Mouse (Mus musculus) midbrain, embryonic 14.5 days (tissue): ENCODE measurements around the gene Specc1. TPM values are rescaled to one million over a fixed set of nuclear protein-coding genes. Genes with fewer than 3 reads are reported as not detected.
A peak's percentile ranks its signal among the peaks of the same experiment; 100 is the strongest.

Experiments
- ATAC-seq: fragments of 200-750 bp; cut with Nextera tagmentation; 2 replicates; pipeline ENCODE4 v1.8.0; 2017; ENCODE audit warnings: moderate number of reproducible peaks, moderate library complexity; ENCODE audit not compliant: low FRiP score, low TSS enrichment
- DNase-seq: peaks from one replicate; pipeline ENCODE4 v3.0.0-alpha.2; 2015
- H3K27ac ChIP-seq: fragments of 300-500 bp; sonication (generic); replicated peaks from 2 replicates; pipeline ENCODE4 v1.5.1; 2014; ENCODE audit warnings: mild to moderate bottlenecking, low read depth, low read length, moderate library complexity
- H3K27me3 ChIP-seq: fragments of 300-500 bp; sonication (generic); 2 replicates; pipeline ENCODE4 v1.6.1; 2014; ENCODE audit warnings: low read length, control low read depth, mixed read lengths; ENCODE audit not compliant: control insufficient read depth, insufficient read depth
- H3K36me3 ChIP-seq: fragments of 300-500 bp; sonication (generic); 2 replicates; pipeline ENCODE4 v1.6.1; 2014; ENCODE audit warnings: low read length, control low read depth; ENCODE audit not compliant: control insufficient read depth, insufficient read depth
- H3K4me1 ChIP-seq: fragments of 300-500 bp; sonication (generic); 2 replicates; pipeline ENCODE4 v1.6.1; 2014; ENCODE audit warnings: mild to moderate bottlenecking, antibody characterized with exemption, low read length, control low read depth; ENCODE audit not compliant: control insufficient read depth, insufficient read depth
- H3K4me2 ChIP-seq: fragments of 300-500 bp; sonication (generic); 2 replicates; pipeline ENCODE4 v1.6.1; 2014; ENCODE audit warnings: mild to moderate bottlenecking, low read length, moderate library complexity
- H3K4me3 ChIP-seq: fragments of 300-500 bp; sonication (generic); replicated peaks from 2 replicates; pipeline ENCODE4 v1.5.1; 2014; ENCODE audit warnings: low read depth, low read length
- H3K9ac ChIP-seq: fragments of 300-500 bp; sonication (generic); replicated peaks from 2 replicates; pipeline ENCODE4 v1.6.1; 2014; ENCODE audit warnings: mild to moderate bottlenecking, low read length, moderate library complexity
- H3K9me3 ChIP-seq: fragments of 300-500 bp; sonication (generic); 2 replicates; pipeline ENCODE4 v1.6.1; 2016; ENCODE audit warnings: low read length, control low read depth, mixed read lengths; ENCODE audit not compliant: control insufficient read depth
- WGBS: fragments of 180-500 bp; shearing (Covaris S2); extraction: QIAGEN DNeasy Blood & Tissue Kit; methylation state at CpG from one replicate; pipeline ENCODE4 v1.1.7; 2014; 5-methylcytosine and 5-hydroxymethylcytosine counted together
- polyA plus RNA-seq: library from polyadenylated mRNA; unstranded; fragments of >200 nt; fragmentation: Nextera tagmentation; extraction: Ambion mirVana; gene quantifications from 2 replicates; pipeline ENCODE4 v1.2.1, GENCODE M21; 2014

The Specc1 gene
- polyA plus RNA-seq, 1 experiment from 2014 or later = 16.6 TPM

DNA sequence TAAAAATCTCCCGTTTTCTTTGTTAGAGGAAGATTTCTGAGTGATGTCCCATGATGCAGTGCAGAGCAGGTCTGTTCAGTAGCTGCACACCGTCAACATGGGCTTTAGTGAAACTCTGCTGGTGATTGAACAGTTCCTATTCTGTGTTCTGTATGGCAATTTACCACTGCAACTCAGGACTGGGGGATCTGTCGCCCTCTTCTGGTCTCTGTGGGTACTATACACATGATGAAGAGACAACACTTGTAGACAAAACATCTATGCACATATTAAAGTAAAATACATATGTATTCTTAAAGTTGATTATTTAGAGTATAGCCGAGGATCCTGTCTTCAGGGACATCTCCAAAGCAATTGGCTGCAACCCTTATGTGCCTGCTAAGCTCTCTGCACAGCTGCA lies 45.4 kb downstream of the Specc1 start:
- no peak for DNase-seq
- no peak overlapping the region for H3K4me2 ChIP-seq
- WGBS = 78% methylated on average over 4 of the region's 4 CpGs
- H3K36me3 ChIP-seq = no peaks in the 10 kb centered on the region
- no peaks in the 10 kb centered on the region for H3K27me3 ChIP-seq
- H3K9ac ChIP-seq = no peak overlapping the region
- H3K4me1 ChIP-seq = no peaks in the 10 kb centered on the region
- no peaks in the 10 kb centered on the region for H3K9me3 ChIP-seq
- no peak overlapping the region for H3K4me3 ChIP-seq
- H3K27ac ChIP-seq = no peak overlapping the region
- ATAC-seq = no peak

DNA sequence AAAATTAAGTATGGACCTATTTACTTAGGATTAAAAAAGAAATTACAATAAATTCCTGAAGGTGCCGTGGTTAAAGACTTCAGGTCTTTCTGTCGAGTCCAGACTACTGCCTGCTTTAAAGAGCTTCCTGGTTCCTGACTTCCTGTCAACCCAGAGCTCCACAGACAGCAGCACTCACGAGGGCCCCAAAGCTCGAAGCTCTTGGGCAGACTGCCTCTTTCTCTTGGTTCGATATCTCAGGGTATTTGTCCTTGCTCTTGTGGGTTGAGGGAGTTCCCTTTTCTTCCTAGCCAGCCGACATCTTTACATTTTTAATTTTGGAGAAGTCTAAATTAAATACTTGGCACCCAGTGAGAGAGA lies 48.3 kb downstream of the Specc1 start:
- H3K36me3 ChIP-seq = no peaks in the 10 kb centered on the region
- ATAC-seq (no peak), DNase-seq (no peak)
- H3K9me3 ChIP-seq = no peaks in the 10 kb centered on the region
- H3K4me2 ChIP-seq = no peak overlapping the region
- H3K27ac ChIP-seq = no peak overlapping the region
- 73% methylated on average over 6 of the region's 6 CpGs for WGBS
- no peaks in the 10 kb centered on the region for H3K27me3 ChIP-seq
- H3K4me3 ChIP-seq = no peak overlapping the region
- H3K4me1 ChIP-seq = no peaks in the 10 kb centered on the region
- no peak overlapping the region for H3K9ac ChIP-seq

DNA sequence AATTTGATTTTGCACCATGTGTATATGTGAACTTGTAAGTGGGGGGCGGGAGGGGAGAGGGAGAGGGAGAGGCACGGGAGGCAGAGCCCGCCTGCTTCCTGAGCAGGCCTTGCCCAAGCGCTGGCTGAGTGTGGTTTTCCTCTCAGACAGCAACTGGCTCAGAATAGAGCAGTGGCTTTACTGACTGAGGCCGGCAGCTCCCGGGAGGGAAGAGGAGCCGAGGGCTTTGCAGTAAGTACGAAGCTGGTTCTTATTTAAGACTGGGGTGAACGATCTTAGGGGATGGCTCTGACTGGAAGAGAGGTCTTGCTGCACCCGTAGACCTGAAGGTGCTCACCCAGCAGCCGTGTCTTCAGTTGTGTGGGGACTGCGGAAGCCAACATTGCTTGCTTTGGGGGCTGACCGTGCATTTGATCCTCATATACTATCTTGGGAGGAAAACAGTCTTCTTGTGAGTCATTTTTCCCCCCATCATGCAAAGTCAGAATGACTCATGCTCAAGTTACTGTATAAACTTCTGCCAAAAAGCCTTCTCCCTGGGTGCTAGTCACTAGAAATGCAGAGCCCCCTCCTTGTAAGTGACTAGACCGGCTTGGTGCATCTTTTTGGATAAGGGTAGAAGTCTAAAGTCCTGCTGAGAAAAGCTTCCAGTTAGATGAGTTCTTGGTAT lies 48.8 kb downstream of the Specc1 start:
- no peaks in the 10 kb centered on the region for H3K27me3 ChIP-seq
- no peaks in the 10 kb centered on the region for H3K9me3 ChIP-seq
- DNase-seq = peak; percentile 8
- no peak overlapping the region for H3K4me2 ChIP-seq
- 69% methylated on average over 14 of the region's 14 CpGs for WGBS
- ATAC-seq = no peak
- no peaks in the 10 kb centered on the region for H3K4me1 ChIP-seq
- H3K27ac ChIP-seq = no peak overlapping the region
- H3K9ac ChIP-seq = no peak overlapping the region
- no peak overlapping the region for H3K4me3 ChIP-seq
- no peaks in the 10 kb centered on the region for H3K36me3 ChIP-seq

DNA sequence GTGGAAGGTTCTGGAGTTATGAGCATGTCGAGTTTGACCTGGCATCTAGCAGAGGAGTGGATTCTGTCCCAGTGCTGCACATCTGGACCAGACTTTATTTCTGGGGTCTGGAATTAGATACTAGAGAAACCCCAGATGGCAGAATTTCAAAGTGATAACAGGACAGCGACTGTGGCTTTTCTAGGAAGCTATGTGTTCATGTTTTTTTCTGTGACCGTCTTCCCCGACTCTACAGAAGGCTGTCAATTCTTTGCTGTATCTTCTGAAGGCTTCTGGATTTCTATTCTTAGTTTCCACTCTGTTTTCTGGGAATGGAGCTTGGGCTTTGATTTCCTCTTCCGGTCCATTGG lies 49.3 kb downstream of the Specc1 start:
- no peaks in the 10 kb centered on the region for H3K9me3 ChIP-seq
- H3K36me3 ChIP-seq = no peaks in the 10 kb centered on the region
- H3K4me3 ChIP-seq = no peak overlapping the region
- H3K4me1 ChIP-seq = no peaks in the 10 kb centered on the region
- no peak overlapping the region for H3K9ac ChIP-seq
- no peak overlapping the region for H3K4me2 ChIP-seq
- H3K27ac ChIP-seq = no peak overlapping the region
- WGBS = 89% methylated on average over 5 of the region's 5 CpGs
- no peak for ATAC-seq
- DNase-seq = no peak
- no peaks in the 10 kb centered on the region for H3K27me3 ChIP-seq

DNA sequence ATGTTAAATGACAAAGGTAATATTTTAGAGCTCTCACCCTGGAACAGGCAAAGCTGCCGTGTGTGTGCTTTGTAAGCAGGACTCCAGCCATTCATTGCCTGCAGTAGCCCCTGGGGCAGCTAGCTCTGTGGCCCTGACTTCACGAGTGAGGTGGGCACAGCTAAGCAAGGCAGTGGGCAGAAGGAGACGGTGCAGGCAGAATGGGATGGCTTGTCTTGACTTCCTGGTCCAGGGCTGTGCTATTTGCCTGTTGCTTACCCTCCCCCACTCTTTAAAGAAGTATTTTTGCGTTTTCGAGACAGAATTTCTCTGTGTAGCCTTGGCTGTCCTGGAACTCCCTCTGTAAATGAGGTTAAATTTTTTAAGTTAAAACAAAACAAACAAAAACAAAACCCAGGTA lies 50.1 kb downstream of the Specc1 start:
- whole genome bisulfite sequencing = 71% methylated on average over 5 of the region's 5 CpGs
- no peak overlapping the region for H3K27ac ChIP-seq
- no peaks in the 10 kb centered on the region for H3K27me3 ChIP-seq
- H3K4me1 ChIP-seq = no peaks in the 10 kb centered on the region
- H3K9ac ChIP-seq = no peak overlapping the region
- H3K4me2 ChIP-seq = no peak overlapping the region
- H3K36me3 ChIP-seq = no peaks in the 10 kb centered on the region
- H3K4me3 ChIP-seq = no peak overlapping the region
- ATAC-seq = no peak
- no peaks in the 10 kb centered on the region for H3K9me3 ChIP-seq
- DNase-seq = no peak

DNA sequence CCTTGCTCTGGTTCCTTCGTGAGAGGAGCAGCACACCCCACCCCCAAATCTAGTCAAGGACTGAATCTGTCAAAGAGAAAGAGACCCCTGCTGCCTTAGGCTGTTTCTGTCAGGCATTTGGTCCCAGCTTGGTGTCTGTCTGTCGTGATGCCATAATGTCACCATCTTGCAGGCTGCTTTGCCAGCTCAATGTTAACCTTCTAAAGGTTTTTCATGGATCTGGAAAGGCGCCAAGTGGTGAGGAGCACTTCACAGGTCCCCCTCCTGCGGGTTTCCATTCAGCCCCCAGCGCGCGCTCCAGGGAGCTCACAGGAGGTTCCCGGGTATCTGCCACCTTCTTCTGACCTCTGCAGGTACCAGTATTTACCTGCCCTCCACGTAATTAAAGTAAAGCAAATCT lies 51.4 kb downstream of the Specc1 start:
- DNase-seq = no peak
- no peak for ATAC-seq
- H3K27me3 ChIP-seq = no peaks in the 10 kb centered on the region
- no peaks in the 10 kb centered on the region for H3K9me3 ChIP-seq
- no peaks in the 10 kb centered on the region for H3K36me3 ChIP-seq
- H3K4me1 ChIP-seq = no peaks in the 10 kb centered on the region
- H3K27ac ChIP-seq = no peak overlapping the region
- H3K4me3 ChIP-seq = no peak overlapping the region
- no peak overlapping the region for H3K4me2 ChIP-seq
- H3K9ac ChIP-seq = no peak overlapping the region
- WGBS = 41% methylated on average over 9 of the region's 9 CpGs

DNA sequence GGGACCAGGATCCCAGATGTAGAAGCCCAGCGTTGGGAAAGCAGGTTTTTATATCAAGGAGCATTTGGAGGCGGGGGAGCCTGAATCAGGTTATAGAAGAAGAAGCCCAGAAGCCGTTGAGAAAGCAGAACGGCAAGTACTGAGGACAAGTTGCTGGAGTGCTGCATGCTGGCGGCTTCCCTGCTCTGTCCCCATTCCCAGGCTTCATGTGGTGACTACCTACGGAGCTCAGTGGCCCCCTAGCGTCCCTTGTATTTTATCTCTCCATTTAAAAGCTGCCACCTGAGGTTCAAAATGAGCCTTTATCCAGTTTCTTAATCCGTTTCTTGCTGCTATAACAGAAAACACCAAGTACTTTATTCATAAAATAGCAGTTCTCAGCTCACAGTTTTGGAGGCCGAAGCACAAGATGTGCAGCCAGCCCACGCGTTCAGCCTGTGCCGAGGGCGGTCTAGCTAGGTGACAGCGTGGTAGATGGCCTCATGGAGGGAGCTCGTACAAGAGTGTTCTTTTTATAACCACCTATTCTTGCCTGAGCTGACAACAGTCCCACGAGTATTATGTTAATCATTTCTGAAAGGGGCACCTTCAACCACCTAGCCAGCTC lies 54.2 kb downstream of the Specc1 start:
- 69% methylated on average over 16 of the region's 16 CpGs for WGBS
- ATAC-seq (no peak), DNase-seq (peak; percentile 15)
- Histone ChIP-seq H3K9me3 (no peaks in the 10 kb centered on the region), H3K36me3 (no peaks in the 10 kb centered on the region), H3K4me2 (no peak overlapping the region), H3K4me1 (peaks cover 9% of the 10 kb centered on the region; the same call in 1 of the 2 replicates), H3K27ac (no peak overlapping the region), H3K27me3 (no peaks in the 10 kb centered on the region), H3K4me3 (no peak overlapping the region), H3K9ac (no peak overlapping the region)

DNA sequence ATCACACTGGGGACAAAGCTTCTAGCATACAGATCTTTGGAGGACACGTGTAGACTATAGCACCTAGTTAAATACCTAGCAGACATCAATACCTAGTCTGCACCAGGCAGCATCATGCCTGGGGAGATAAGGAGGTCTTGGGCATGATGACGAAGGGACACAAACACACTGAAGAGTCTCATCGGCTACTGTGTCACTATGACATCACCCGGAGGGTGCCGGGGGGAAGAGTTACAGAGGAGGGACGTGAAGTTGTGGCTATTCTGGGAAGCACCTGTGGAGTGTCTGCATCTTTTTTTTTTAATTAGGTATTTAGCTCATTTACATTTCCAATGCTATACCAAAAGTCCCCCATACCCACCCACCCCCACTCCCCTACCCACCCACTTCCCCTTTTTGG lies 55.5 kb downstream of the Specc1 start:
- Histone ChIP-seq H3K27me3 (no peaks in the 10 kb centered on the region), H3K27ac (no peak overlapping the region), H3K9ac (no peak overlapping the region), H3K4me2 (no peak overlapping the region), H3K36me3 (no peaks in the 10 kb centered on the region), H3K4me3 (no peak overlapping the region), H3K4me1 (peaks cover 10% of the 10 kb centered on the region; the same call in 1 of the 2 replicates), H3K9me3 (no peaks in the 10 kb centered on the region)
- ATAC-seq (no peak), DNase-seq (no peak)
- WGBS = 95% methylated on average over 6 of the region's 6 CpGs

DNA sequence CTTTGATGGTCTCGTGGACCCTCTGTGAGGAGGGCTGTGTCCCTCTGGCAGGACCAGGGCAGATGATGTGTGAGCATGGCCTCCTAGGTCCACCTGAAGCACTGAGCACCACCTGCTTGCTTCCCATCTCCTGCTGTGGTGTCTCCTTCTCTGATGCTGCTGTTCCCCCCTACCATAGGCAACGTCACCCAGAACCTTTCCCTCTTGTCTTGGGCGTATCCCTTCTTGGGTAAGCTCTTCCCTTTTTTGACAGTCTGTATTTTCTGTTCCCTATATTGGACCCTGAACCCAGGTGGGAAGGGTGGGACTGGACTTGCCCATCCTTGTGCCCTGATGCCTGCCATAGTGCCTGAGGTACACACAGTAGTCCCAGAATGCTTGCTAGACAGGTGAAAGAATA lies 56.9 kb downstream of the Specc1 start:
- Histone ChIP-seq H3K4me1 (peaks cover 10% of the 10 kb centered on the region; the same call in 1 of the 2 replicates), H3K9ac (no peak overlapping the region), H3K4me3 (no peak overlapping the region), H3K4me2 (no peak overlapping the region), H3K27ac (no peak overlapping the region), H3K9me3 (no peaks in the 10 kb centered on the region), H3K36me3 (no peaks in the 10 kb centered on the region), H3K27me3 (no peaks in the 10 kb centered on the region)
- ATAC-seq = no peak
- DNase-seq = no peak
- 97% methylated on average over 3 of the region's 3 CpGs for WGBS
